Mouse (Mus musculus) stomach, postnatal 0 days (tissue): ENCODE results near the gene Zfp54. TPM values are rescaled to one million over a fixed set of nuclear protein-coding genes. Genes with fewer than 3 reads are reported as not detected.
A peak's percentile ranks its signal among the peaks of the same experiment; 100 is the strongest.

Experiments used
- ATAC-seq: fragments of 200-750 bp; cut with Nextera tagmentation; 2 replicates; pipeline ENCODE4 v1.8.0; 2017; ENCODE audit not compliant: low FRiP score, low TSS enrichment
- DNase-seq: peaks from one replicate; pipeline ENCODE4 v3.0.0-alpha.2; 2016; ENCODE audit warnings: low spot score
- H3K27ac ChIP-seq: fragments of 300-500 bp; sonication (generic); replicated peaks from 2 replicates; pipeline ENCODE4 v1.5.1; 2014; ENCODE audit warnings: mild to moderate bottlenecking, control low read depth
- H3K27me3 ChIP-seq: fragments of 300-500 bp; sonication (generic); 2 replicates; pipeline ENCODE4 v1.6.1; 2014; ENCODE audit warnings: low read length; ENCODE audit not compliant: control insufficient read depth, insufficient read depth
- H3K36me3 ChIP-seq: fragments of 300-500 bp; sonication (generic); 2 replicates; pipeline ENCODE4 v1.6.1; 2014; ENCODE audit warnings: low read length, mixed read lengths; ENCODE audit not compliant: control insufficient read depth, insufficient read depth
- H3K4me1 ChIP-seq: fragments of 300-500 bp; sonication (generic); replicated peaks from 2 replicates; pipeline ENCODE4 v1.6.1; 2014; ENCODE audit warnings: antibody characterized with exemption; ENCODE audit not compliant: control insufficient read depth, insufficient read depth
- H3K4me2 ChIP-seq: fragments of 300-500 bp; sonication (generic); replicated peaks from 2 replicates; pipeline ENCODE4 v1.6.1; 2014; ENCODE audit warnings: low read depth, mild to moderate bottlenecking, control low read depth, moderate library complexity
- H3K4me3 ChIP-seq: fragments of 300-500 bp; sonication (generic); 2 replicates; pipeline ENCODE4 v1.5.1; 2014; ENCODE audit warnings: low read depth, low read length, control low read depth
- H3K9ac ChIP-seq: fragments of 300-500 bp; sonication (generic); 2 replicates; pipeline ENCODE4 v1.6.1; 2014; ENCODE audit warnings: mild to moderate bottlenecking, low read length, control low read depth, mixed read lengths
- H3K9me3 ChIP-seq: fragments of 300-500 bp; sonication (generic); 2 replicates; pipeline ENCODE4 v1.6.1; 2016; ENCODE audit warnings: low read length; ENCODE audit not compliant: control insufficient read depth
- CTCF ChIP-seq: IDR thresholded peaks from 2 replicates; pipeline ENCODE4 v1.5.1; 2016; ENCODE audit warnings: antibody characterized with exemption, low read depth, mild to moderate bottlenecking, moderate library complexity
- EP300 ChIP-seq: optimal IDR thresholded peaks from 2 replicates; pipeline ENCODE3; 2016; ENCODE audit warnings: antibody characterized with exemption
- WGBS: fragments of 180-500 bp; shearing (Covaris S2); extraction: QIAGEN DNeasy Blood & Tissue Kit; methylation state at CpG from one replicate; pipeline ENCODE4 v1.1.7; 2014; 5-methylcytosine and 5-hydroxymethylcytosine counted together
- polyA plus RNA-seq: library from polyadenylated mRNA; unstranded; fragments of >200 nt; fragmentation: Nextera tagmentation; extraction: Ambion mirVana; gene quantifications from 2 replicates; pipeline ENCODE4 v1.2.1, GENCODE M21; 2015

The Zfp54 gene
- polyA plus RNA-seq, 1 experiment from 2014 or later: 5.5 TPM

- Histone ChIP-seq H3K4me1 (0 out of 2 replicates have a peak, but pooled peaks cover 3% of the 10 kb centered on the region), H3K9me3 (no peaks in the 10 kb centered on the region), H3K36me3 (no peaks in the 10 kb centered on the region), H3K27me3 (no peaks in the 10 kb centered on the region), H3K4me2 (peak overlapping the region; percentile 64), H3K4me3 (peak overlapping the region; percentile 56), H3K9ac (peak overlapping the region; percentile 47), H3K27ac (peak overlapping the region; percentile 94)
- DNase-seq: peak; percentile 69
- 0% methylated on average over 3 of the region's 3 CpGs for WGBS
- TF ChIP-seq CTCF: peak; percentile 84
- no peak for TF ChIP-seq EP300
- ATAC-seq: peak; percentile 76
These were observed 26.6 kb downstream of the Zfp54 start for GRCm38 (mm10) chr17:21449669-21450068.

GRCm38 (mm10) chr17:21450138-21450704 is 27.2 kb downstream of the Zfp54 start, which contains the start of gene Zfp51:
TSS of gene Zfp51 (plus strand) at chr17:21450374.
- Histone ChIP-seq H3K4me2 (peak within 1 kb of the TSS; percentile 64), H3K27ac (peak within 1 kb of the TSS; percentile 94), H3K27me3 (no peaks in the 10 kb centered on the region), H3K4me3 (peak within 1 kb of the TSS; percentile 56), H3K9me3 (no peaks in the 10 kb centered on the region), H3K9ac (peak within 1 kb of the TSS; percentile 65), H3K4me1 (0 out of 2 replicates have a peak, but pooled peaks cover 3% of the 10 kb centered on the region), H3K36me3 (no peaks in the 10 kb centered on the region)
- DNase-seq (peak; percentile 96), ATAC-seq (peak; percentile 100)
- WGBS: 0% methylated on average over 26 of the region's 26 CpGs
- no peak for TF ChIP-seq CTCF
- TF ChIP-seq EP300: no peak

- Histone ChIP-seq H3K9me3 (no peaks in the 10 kb centered on the region), H3K36me3 (peaks cover 8% of the 10 kb centered on the region), H3K27ac (no peak overlapping the region), H3K9ac (no peak overlapping the region), H3K4me1 (no peaks in the 10 kb centered on the region), H3K4me3 (no peak overlapping the region), H3K4me2 (no peak overlapping the region), H3K27me3 (no peaks in the 10 kb centered on the region)
- 91% methylated on average over 5 of the region's 5 CpGs for WGBS
- no peak for DNase-seq
- TF ChIP-seq EP300: no peak
- TF ChIP-seq CTCF: no peak
- no peak for ATAC-seq
These were observed 40.5 kb downstream of the Zfp54 start for GRCm38 (mm10) chr17:21463550-21463949.

GRCm38 (mm10) chr17:21472032-21472652 is 49.1 kb downstream of the Zfp54 start:
- Histone ChIP-seq H3K4me1 (no peaks in the 10 kb centered on the region), H3K4me3 (no peak overlapping the region), H3K27ac (no peak overlapping the region), H3K36me3 (no peaks in the 10 kb centered on the region), H3K4me2 (no peak overlapping the region), H3K9me3 (no peaks in the 10 kb centered on the region), H3K27me3 (no peaks in the 10 kb centered on the region), H3K9ac (no peak overlapping the region)
- TF ChIP-seq CTCF: no peak
- ATAC-seq: no peak
- no peak for DNase-seq
- WGBS: 46% methylated on average over 3 of the region's 3 CpGs

- Histone ChIP-seq H3K27me3 (no peaks in the 10 kb centered on the region), H3K4me1 (no peaks in the 10 kb centered on the region), H3K4me3 (no peak overlapping the region), H3K27ac (no peak overlapping the region), H3K4me2 (no peak overlapping the region; the same call in 1 of the 2 replicates), H3K36me3 (no peaks in the 10 kb centered on the region), H3K9me3 (no peaks in the 10 kb centered on the region), H3K9ac (no peak overlapping the region)
- DNase-seq (no peak), ATAC-seq (no peak)
- TF ChIP-seq CTCF (no peak), EP300 (no peak)
- 37% methylated on average over 2 of the region's 2 CpGs for WGBS
These were observed 49.8 kb downstream of the Zfp54 start for GRCm38 (mm10) chr17:21472653-21473307.
